Mouse (Mus musculus): ENCODE data around the gene Crygd.
"Not testable (repeated sequence)": the region's sequence is repeated elsewhere in the genome, so short reads cannot be mapped to it uniquely, and the experiment has no call there.

Crygd gene

GRCm38 (mm10) chr1:65063352-65063751 is at the start of gene Crygd:
Crygd (minus strand) TSS chr1:65063452.
- DNase-seq = no peak

GRCm38 (mm10) chr1:65112807-65113196 is 49.5 kb upstream of the Crygd start:
- DNase-seq = no peak

- peak; percentile 32 for DNase-seq
These were observed 49.0 kb upstream of the Crygd start for GRCm38 (mm10) chr1:65112031-65112806.

- DNase-seq = no peak
These were observed 46.6 kb upstream of the Crygd start for GRCm38 (mm10) chr1:65109756-65110435.

- DNase-seq = no peak
These were observed 45.9 kb upstream of the Crygd start for GRCm38 (mm10) chr1:65109196-65109595.

- DNase-seq = no peak
These were observed 44.5 kb upstream of the Crygd start for GRCm38 (mm10) chr1:65107654-65108279.

GRCm38 (mm10) chr1:65103273-65103672 is 40.0 kb upstream of the Crygd start, which contains the start of gene Cryga:
Cryga (minus strand) TSS chr1:65103373.
- DNase-seq = no peak

GRCm38 (mm10) chr1:65096953-65097352 is 33.7 kb upstream of the Crygd start:
- DNase-seq = no peak

- no peak for DNase-seq
These were observed 28.3 kb upstream of the Crygd start for GRCm38 (mm10) chr1:65091566-65091965.

- DNase-seq = no peak
These were observed 27.1 kb upstream of the Crygd start for GRCm38 (mm10) chr1:65090370-65090769.

GRCm38 (mm10) chr1:65088567-65089356 is 25.5 kb upstream of the Crygd start:
- no peak for DNase-seq

- DNase-seq = no peak
These were observed 18.9 kb upstream of the Crygd start, which contains the start of gene Crygb for GRCm38 (mm10) chr1:65082188-65082587. Crygb (minus strand) TSS chr1:65082288.

GRCm38 (mm10) chr1:65075607-65076006 is 12.4 kb upstream of the Crygd start:
- DNase-seq = no peak

GRCm38 (mm10) chr1:65073589-65073988 is 10.3 kb upstream of the Crygd start, which contains the start of gene Crygc:
Crygc (minus strand) TSS chr1:65073689.
- no peak for DNase-seq

- DNase-seq = no peak
These were observed 4.6 kb upstream of the Crygd start for GRCm38 (mm10) chr1:65067842-65068241.

GRCm38 (mm10) chr1:65064201-65064600 is 949 bp upstream of the Crygd start:
- no peak for DNase-seq

- no peak for DNase-seq
These were observed 11.1 kb downstream of the Crygd start for GRCm38 (mm10) chr1:65052140-65052539.

- no peak for DNase-seq
These were observed 11.6 kb downstream of the Crygd start for GRCm38 (mm10) chr1:65051696-65052095.

GRCm38 (mm10) chr1:65050952-65051351 is 12.3 kb downstream of the Crygd start, which contains the start of gene Cryge:
Cryge (minus strand) TSS chr1:65051149.
- not testable (repeated sequence) for DNase-seq

- DNase-seq = no peak
These were observed 14.5 kb downstream of the Crygd start for GRCm38 (mm10) chr1:65048781-65049180.

- DNase-seq = peak; percentile 4
These were observed 16.7 kb downstream of the Crygd start for GRCm38 (mm10) chr1:65046401-65047109.

GRCm38 (mm10) chr1:65043433-65043832 is 19.8 kb downstream of the Crygd start:
- no peak for DNase-seq

All from thymus, postnatal 14 days (tissue).